Mouse (Mus musculus) adrenal gland, postnatal 10 days (tissue): ENCODE measurements around the gene Shh. TPM values are rescaled to one million over a fixed set of nuclear protein-coding genes. Genes with fewer than 3 reads are reported as not detected.
A peak's percentile ranks its signal among the peaks of the same experiment; 100 is the strongest.

Experiments
- DNase-seq: peaks from one replicate; pipeline ENCODE4 v3.0.0; 2021; ENCODE audit warnings: mixed read lengths
- long read RNA-seq, 2 experiments: library from polyadenylated mRNA; stranded (forward); transcript quantifications; one replicate each; pipeline ENCODE4 v2.0.0; 2021
- total RNA-seq, 2 experiments: library from RNA; stranded (reverse); gene quantifications; 2 replicates each; pipeline ENCODE4 v1.2.3; 2021

Gene Shh
- total RNA-seq, result 10 to 100 TPM; 16.4 to 17.5 TPM
- long read RNA-seq, experiment 1, partial matches to known transcripts, result 0 of 19 reads
- long read RNA-seq, experiment 1, other reads (novel, unspliced or antisense), result 17 of 19 reads
- long read RNA-seq, experiment 2, partial matches to known transcripts, result 0 of 6 reads
- long read RNA-seq, experiment 2, other reads (novel, unspliced or antisense), result 5 of 6 reads

DNA sequence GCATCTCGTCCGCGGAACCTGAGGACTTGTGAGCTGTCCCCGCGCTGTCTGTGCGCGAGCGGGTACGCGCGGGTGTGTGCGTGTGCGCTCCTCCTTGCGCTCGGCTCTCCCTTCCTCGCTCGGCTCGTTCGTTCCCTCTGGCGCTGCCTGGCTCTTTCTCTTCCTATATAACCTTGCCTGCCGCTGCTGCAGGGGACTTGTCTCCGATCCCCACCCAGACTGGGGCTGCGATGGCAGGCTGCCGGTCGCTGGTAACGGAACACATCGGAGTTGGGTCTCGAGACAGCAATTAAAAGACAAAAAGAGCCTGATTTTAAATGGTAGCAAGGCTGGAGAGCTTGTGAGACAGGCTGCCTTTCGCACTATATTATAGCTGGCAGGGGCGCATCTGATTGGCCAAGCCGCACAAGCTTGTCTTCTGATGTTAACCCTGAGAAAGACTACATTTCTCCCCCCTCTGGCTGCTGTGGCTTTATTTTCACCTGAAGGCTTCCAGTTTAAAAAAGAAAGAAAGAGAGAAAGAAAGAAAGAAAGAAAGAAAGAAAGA is at the start of gene Shh:
Gene Shh, minus strand, starts transcription at position 497 of the 547 bp plus-strand sequence.
- no peak for DNase-seq

DNA sequence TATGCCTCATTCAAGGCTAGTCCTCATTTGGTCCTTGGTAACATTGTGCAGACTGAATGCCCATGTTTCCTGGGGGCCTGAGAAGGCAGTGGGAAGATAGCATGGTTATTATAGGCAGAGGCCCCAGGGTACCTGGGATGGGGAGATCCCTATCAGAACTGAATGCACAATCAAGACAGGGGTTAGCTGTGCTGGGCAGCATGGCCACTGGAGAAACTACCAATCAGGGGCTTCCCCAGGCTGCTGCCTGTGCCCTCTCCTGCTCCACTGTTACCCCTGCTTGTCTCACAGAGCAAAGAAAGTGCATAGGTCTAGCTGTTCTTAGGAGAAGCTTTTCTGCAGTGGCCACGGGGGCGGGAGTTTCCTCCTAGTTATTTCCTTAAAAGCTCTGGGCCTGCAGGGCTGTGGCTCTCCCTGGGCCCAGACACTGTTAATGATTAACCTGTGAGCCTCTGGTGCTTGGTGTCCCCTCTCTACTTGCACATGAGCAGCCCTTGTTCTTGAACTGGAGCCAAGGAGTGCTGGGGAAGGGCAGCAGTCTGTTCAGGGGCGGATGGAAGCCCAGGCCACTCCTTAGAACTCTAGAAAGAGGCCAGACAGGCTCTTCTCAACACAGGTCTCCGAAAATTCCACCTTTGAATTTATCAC is 33.9 kb upstream of the Shh start:
- peak; percentile 29 for DNase-seq

DNA sequence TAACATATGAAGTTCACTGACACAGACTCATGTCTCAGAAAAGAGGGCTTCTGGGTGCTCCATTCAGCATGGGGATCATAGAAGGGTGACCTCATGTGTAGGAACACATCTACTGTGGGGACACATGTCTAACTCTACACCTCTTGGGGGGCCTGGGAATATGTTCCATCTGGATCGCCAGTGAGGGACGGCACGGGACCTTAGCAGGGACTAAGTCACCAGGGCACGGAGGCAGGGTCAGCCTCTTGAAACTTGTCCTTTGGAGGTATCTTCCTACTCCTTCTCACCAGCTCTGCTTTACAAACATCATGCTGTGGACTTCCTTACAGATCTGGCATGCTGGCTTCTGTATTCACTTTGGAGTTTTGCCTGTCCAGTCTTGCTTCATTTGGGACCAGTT is 31.8 kb upstream of the Shh start:
- DNase-seq, result no peak

DNA sequence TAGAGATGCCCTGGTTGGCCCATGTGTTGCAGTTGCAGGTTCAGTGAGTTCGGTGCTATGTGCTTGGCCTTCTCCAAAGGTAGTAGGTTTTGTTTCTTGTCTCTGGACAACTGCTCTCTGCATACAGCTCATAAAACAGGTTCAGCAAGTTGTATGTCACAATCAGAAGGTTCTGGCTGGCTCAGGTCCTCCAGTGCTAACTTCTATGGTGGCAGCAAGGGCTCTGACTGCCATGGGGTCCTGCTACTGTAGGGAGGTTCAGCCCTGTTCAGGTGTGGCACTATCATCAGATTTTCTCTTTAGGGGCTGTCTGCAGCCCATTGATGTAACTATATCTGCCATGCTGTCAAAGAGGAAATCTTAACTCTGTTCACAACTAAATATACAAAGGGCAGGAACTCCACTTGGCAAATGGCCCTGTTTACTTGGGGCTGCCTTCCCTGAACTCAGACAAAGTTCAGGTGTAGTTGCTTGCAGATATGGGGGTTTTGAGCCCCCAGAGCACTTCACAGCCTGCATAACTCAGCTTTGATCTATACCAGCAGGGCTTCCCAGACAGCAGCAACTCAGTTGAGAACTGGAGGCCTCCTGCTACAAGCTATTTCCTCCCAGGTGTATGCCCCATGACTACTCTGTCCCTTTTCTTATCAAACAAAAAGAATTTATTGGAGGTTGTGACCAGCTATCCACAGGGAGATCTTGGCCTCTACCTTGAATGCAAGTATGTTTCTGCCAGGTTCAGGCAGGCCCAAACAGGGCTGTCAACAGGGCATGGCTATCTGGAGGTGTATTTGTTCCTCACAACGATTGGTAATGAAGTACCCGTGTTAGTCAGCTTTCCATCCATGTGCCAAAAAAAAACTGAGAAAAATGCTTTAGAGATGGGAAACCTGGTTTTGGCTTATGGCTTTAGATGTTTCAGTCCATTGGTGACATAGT is 28.9 kb upstream of the Shh start:
- DNase-seq, result no peak

DNA sequence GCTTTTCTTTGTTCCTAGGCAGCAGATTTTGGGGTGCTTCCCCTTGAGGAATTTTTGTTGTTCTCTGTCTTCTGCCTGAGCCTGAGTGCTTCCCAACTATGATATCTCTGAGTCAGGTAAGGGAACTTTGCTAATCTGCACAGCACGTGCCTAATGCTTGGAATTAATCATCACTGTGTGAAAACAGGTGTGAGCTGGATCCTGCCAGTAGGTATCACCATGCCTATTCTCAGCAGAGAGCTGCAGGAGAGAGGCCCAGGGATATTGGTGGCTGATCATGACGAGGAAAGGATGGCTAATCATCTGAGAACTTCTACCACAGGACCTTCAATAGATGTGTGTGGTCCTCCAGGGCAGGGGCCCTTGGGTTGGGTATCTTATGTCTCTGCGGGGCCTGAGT is 26.5 kb upstream of the Shh start:
- no peak for DNase-seq

DNA sequence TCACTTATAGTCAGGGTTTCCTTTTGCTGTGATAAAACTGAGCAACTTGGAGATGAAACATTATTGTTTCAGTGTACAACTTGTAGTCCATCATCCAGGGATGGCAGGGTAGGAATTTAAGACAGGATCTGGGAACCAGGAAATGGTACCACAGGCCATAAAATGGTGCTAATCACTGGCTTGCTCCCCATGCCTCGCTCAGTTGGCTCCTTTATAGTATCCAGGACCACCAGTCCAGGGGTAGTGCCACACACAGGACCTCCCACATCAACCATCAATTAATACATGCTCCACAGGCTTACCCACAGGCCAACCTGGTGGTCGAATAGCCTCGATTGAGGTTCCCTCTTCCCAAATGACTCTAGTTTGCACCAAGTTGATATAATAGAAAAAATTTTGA is 15.9 kb upstream of the Shh start:
- no peak for DNase-seq

DNA sequence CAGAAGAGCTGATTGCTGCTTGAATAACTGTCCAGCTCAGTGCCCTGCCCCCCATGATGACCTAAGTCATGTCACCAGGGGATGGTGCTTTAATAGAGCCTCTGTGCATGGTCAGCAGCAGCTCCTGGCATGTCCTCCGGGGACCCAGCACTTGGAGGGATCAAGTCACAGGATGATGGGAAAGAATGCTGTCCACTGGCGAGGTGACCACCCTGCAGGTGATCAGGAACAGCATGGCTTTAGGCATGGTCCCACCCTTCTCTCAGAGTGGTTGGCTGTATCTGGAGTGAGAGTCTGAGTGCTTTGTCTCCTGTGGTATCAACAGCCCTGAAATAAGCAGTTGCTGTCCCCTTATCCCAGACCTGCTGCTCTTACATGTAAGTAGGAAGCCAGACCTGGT is 14.7 kb upstream of the Shh start:
- DNase-seq, result no peak

DNA sequence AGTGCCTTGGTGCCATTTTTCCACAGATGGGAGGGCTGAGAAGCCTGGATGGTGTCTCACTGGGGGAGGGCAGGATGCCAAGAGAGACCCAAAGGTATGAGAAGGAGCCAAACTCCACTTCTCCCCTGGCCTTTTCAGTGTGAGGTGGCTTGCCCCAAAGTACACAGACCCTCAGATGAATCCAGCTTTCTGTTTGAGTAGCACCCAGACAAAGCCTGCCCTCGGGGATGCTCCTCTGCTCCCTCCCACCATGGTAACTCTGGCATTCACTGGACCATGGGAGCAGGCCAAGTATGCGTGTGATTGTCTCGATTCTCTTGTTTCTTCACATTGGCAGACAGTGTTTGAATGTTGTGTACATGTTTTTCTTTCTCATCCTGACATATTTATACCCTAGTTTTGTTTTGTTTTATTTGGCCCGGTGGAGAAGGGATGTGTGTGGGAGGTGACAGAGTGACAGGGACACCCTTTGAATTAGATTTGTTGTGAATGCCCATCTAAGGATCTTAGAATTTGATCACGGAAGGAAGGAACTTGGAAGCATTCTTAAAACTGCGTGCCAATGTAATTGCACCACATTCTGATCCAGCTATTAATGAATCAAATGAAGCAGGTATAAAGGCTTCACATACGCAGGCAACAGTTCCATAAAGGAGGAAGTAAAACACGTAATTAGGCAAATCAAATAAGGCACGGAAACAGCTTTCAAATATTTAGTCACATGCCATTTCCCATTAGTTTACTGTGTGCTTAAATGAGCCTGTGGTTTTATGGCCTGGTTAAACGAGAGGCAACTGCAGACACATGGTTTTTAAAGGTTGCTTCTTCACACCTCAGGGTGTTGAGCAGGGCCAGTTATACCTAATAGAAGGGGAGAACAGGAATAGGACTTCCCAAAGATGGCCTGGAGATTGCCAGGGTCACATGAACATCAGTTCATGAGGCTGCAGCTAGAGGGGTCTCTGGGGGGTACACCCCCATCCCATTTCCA is 9.6 kb upstream of the Shh start:
- DNase-seq, result no peak

DNA sequence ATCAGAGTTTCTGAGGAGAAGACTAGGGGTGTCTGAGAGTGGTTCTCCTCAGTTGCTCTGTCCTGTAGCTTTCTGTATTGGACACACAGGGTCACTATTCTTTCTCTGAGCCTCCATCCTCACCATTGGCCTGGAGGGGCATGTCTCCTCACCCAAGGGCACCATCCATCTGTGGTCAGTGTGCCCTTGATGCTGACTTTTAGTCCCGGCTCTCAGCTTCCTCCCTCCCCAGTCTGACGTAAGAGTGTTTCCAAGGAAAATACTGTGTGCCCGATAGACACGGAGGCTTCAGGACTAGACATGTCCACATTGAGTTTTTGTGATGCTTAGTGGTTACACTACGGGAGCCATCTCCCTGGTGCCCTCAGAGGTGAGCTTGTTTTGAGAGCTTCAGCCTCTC is 6.5 kb upstream of the Shh start:
- no peak for DNase-seq

DNA sequence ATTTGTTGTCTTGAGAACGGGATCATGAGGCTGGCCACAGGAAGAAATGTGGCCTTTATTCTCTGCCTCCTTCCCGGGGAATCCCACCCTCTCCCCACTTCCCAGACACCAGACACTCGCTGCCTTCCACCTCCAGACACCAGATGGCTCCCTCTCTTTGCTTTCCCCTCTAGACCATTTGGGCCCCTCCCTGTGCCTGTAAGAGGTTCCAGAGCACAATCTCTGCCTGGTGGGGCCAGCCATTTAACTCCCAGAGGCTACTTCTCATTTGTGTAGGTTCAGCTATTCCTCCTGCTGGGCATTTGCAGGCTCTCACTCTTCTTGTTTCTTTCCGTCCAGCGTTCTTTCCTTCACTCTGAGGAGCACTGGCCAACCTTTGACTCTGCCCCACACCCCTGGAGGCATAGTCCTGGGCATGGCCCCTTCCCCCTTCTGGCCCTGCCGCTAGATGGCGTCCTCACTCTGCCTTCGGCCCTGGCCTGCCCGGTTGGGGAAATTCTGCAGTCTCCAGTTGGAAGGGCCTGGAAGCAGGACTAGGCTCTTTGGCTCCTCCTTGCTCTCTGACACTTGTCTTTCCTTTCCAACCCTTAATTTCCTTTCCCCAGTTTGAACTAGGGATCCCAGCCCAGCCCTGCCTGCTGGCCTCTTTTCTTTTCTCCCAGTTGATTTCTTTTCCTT is 2.6 kb upstream of the Shh start:
- DNase-seq, result peak; percentile 91

DNA sequence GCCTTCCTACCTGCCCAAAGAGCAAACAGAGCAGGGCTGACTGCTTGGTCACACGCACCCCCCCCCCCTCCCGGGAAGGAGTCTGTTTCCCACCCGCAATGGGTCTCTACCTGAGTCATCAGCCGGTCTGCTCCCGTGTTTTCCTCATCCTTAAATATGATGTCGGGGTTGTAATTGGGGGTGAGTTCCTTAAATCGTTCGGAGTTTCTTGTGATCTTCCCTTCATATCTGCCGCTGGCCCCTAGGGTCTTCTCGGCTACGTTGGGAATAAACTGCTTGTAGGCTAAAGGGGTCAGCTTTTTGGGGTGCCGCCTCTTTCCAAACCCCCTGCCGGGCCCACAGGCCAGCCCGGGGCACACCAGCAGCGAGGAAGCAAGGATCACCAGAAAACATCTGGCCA is 705 bp downstream of the Shh start:
- DNase-seq, result no peak

DNA sequence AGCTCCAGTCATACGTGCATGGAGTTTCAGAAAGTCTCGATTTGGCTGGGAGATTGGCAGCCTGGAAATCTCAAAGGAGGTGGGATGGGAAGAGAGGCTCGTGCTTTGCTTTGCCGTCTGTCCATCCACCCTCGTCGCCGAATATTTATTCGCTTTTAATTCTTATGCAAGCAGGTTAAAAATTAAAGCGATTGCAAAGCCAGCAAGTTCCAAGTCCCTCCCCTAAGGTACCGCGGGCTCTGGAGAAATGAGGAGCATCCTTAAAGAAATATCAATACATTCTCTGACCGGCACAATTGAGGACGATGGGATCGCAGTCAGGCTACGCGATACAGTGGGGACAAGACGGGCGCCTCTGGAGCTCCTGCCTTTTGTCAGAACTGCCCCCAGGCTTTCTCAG is 1.5 kb downstream of the Shh start:
- no peak for DNase-seq

DNA sequence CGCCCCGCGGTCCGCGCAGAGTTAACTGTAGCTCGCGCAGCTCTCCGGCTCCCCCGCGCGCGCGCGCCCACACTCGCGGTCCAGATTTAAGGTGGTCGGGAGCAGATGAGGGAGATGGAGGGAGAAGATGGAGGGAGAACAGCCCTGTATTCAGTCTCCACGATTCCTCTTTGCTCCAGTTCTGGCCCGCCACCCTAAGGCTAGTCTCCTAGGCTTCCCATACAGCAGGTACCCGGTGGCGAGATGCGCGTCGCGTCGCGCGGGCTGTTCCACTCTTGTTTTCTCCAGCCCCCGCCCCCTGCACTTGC is 2.0 kb downstream of the Shh start:
- DNase-seq, result peak; percentile 76

DNA sequence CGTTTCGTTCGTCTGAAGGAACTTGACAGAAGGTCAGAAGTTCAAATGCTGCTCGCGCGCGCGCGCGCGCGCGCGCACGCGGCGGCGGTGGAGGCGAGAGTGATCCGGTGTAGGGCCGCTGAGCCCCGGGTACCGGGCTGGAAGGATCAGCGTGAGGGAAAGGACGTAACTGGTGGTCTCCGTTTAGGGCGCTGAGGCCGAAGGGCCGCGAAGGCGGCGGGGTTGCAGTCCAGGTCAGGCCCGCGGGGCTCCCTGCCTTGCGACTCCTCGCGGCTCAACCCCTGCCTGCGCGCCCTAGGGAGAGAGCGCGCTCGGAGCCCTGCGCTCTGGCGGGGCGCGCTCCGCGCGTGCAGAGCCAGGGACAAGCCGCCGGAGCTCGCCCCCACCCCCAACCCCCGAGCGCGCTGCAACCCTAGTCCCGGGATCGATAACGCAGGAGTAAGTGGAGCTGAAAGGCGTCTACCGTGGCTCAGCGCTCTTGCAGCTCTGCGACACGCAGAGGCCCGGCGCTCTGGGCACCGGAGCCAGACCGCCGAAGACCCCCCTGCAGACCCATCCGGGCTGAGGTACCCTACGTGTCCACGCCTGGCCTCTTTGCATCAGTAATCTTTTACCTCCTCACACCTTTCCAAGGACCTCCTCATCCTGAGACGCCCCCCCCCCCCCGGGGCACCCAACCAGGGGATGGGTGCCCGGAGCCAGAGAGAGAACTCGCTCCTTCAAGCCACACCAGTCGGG is 2.5 kb downstream of the Shh start:
- peak; percentile 62 for DNase-seq

DNA sequence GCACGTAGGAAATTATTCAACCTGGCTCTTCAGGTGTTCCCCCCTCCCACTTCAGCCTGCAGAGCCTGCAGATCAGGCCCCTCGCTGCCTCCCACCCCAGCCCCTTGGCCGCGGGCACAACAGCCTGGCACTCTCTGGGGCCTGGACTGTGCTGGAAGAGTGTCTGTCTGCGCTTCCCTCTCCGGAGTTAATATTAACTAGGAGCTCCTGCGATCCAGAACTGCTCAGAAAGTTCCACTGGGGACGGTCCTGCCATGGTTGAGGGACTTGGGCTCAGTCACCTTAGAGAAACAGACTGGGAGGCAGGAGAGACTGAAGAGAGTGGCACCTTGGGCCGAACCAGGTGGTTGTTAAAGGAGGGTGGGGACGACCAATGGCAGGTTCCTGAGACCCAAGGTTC is 3.4 kb downstream of the Shh start:
- no peak for DNase-seq

DNA sequence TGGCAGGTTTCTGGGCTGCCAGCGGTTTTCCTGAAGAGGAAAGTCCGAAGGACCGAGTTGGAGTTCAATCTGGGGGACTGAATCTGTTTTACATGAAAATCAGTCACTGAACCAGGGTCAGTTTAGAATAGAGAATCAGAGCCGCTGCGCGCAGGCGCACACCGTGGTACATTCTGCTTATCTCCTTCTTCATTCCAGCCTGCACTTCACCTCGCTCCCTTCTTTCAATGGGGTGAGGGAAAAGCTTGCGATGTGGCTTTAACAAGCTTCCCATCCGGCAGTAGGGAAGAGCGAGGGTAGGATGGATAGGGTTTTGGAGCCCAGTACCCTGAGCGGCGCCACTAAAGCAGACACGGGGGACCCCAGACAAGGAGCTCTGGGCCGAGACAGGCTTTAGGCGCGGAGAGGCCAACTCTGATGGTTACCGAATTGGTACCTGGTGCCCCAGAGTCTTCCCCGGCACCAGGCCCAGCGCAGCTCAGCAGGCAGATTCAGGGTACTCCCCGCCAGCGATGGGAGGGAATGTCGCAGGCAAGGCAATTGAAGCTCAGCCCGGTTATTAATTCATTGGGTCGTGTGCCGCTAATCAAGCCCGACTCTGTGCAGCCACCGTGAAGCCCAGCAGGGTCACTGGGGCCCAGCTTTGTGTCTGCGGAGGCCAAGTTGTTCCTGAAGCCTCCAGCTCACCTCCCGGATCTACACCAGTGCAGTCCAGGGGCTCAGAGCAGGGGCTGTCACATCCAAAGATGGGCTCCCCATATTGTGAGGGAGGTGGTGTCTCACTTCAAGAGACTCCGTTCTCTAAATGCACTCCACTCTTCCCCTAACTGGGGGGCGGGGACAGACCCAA is 4.1 kb downstream of the Shh start:
- no peak for DNase-seq

DNA sequence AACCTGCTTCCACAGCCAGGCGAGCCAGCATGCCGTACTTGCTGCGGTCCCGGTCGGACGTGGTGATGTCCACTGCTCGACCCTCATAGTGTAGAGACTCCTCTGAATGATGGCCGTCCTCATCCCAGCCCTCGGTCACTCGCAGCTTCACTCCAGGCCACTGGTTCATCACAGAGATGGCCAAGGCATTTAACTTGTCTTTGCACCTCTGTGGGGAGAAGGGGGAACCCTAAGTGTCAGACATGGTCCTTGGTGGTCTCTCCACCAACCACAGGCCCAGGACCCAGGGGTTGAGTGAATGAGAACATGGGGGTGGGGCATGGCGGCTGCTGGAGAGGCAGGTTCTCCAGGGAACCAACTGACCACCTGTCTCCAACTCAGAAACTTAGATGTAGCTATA is 5.7 kb downstream of the Shh start:
- no peak for DNase-seq

DNA sequence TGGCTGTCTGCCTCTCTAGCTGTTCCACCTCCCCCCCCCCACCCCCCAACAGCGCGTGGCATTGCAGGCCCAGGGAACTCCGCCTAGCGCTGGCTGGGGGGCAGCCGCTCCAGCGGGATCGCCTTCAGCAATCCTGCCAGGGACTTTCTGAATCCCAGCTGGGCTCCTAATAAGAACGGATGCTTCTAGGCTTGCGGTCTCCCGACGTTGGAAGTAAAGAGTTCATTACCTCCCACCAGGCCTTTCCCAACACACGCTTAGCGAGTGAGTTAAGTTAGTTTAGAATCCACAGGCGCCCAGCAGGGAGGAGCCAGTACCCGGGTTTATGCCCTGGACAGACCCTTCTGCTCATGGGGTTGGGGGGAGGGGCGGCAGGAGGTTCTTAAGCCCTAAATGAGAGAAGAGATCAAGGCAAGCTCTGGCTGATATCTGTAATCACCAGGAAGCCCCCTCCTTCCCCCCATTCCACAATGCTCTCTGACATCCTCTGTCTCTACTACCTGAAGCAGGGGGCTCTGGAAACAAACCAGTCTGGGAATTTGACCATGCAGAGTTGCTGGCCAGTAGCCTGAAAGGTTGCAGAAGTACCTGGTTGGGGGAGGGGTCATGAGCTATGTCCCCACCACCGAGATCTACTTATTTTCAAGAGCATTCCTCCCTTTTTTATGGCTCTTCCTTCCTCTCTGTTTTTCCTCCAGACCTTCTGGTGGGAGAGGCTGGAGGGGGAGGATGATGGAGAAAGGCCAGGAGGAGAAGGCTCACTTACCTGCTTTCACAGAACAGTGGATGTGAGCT is 6.3 kb downstream of the Shh start:
- DNase-seq, result no peak
